Mouse (Mus musculus) intestine, embryonic 14.5 days (tissue): ENCODE measurements around the gene Hadh. TPM values are rescaled to one million over a fixed set of nuclear protein-coding genes. Genes with fewer than 3 reads are reported as not detected.

Source experiments
- ATAC-seq: fragments of 200-750 bp; cut with Nextera tagmentation; replicated peaks from 2 replicates; pipeline ENCODE4 v1.8.0; 2017; ENCODE audit warnings: low read depth, moderate number of reproducible peaks, moderate TSS enrichment, moderate library complexity; ENCODE audit not compliant: low FRiP score, low TSS enrichment
- DNase-seq: peaks from one replicate; pipeline ENCODE4 v3.0.0-alpha.2; 2018; ENCODE audit warnings: low spot score
- H3K27ac ChIP-seq: fragments of 300-500 bp; sonication (generic); 2 replicates; pipeline ENCODE4 v1.5.1; 2014; ENCODE audit warnings: low read depth, mild to moderate bottlenecking, control low read depth
- H3K27me3 ChIP-seq: fragments of 300-500 bp; sonication (generic); replicated peaks from 2 replicates; pipeline ENCODE4 v1.6.1; 2014; ENCODE audit warnings: low read length, control low read depth; ENCODE audit not compliant: control insufficient read depth, insufficient read depth
- H3K36me3 ChIP-seq: fragments of 300-500 bp; sonication (generic); 2 replicates; pipeline ENCODE4 v1.6.1; 2014; ENCODE audit warnings: low read length, control low read depth; ENCODE audit not compliant: control insufficient read depth, insufficient read depth
- H3K4me1 ChIP-seq: fragments of 300-500 bp; sonication (generic); replicated peaks from 2 replicates; pipeline ENCODE4 v1.6.1; 2014; ENCODE audit warnings: low read length, control low read depth, mixed read lengths; ENCODE audit not compliant: control insufficient read depth, insufficient read depth
- H3K4me2 ChIP-seq: fragments of 300-500 bp; sonication (generic); 2 replicates; pipeline ENCODE4 v1.6.1; 2014; ENCODE audit warnings: low read length
- H3K4me3 ChIP-seq: fragments of 300-500 bp; sonication (generic); 2 replicates; pipeline ENCODE4 v1.5.1; 2014; ENCODE audit warnings: low read depth, low read length, control low read depth, mixed read lengths
- H3K9ac ChIP-seq: fragments of 300-500 bp; sonication (generic); 2 replicates; pipeline ENCODE4 v1.6.1; 2014; ENCODE audit warnings: mild to moderate bottlenecking, low read length
- H3K9me3 ChIP-seq: fragments of 300-500 bp; sonication (generic); 2 replicates; pipeline ENCODE4 v1.6.1; 2016; ENCODE audit warnings: low read length, control low read depth; ENCODE audit not compliant: control insufficient read depth
- WGBS: fragments of 180-500 bp; shearing (Covaris S2); extraction: QIAGEN DNeasy Blood & Tissue Kit; methylation state at CpG from one replicate; pipeline ENCODE4 v1.1.7; 2014; 5-methylcytosine and 5-hydroxymethylcytosine counted together
- polyA plus RNA-seq: library from polyadenylated mRNA; unstranded; fragments of >200 nt; fragmentation: Nextera tagmentation; extraction: Ambion mirVana; gene quantifications from 2 replicates; pipeline ENCODE4 v1.2.1, GENCODE M21; 2014

The Hadh gene
- polyA plus RNA-seq, 1 experiment from 2014 or later = 181 TPM

GRCm38 (mm10) chr3:131248444-131248843 is 23.5 kb downstream of the Hadh start:
- no peak overlapping the region for H3K4me3 ChIP-seq
- WGBS = 69% methylated on average over 10 of the region's 10 CpGs
- no peak for ATAC-seq
- no peaks in the 10 kb centered on the region for H3K9me3 ChIP-seq
- H3K27me3 ChIP-seq = no peaks in the 10 kb centered on the region
- H3K4me1 ChIP-seq = no peaks in the 10 kb centered on the region
- no peak overlapping the region for H3K4me2 ChIP-seq
- H3K36me3 ChIP-seq = peaks cover 43% of the 10 kb centered on the region
- no peak overlapping the region for H3K27ac ChIP-seq
- no peak overlapping the region for H3K9ac ChIP-seq
- no peak for DNase-seq

GRCm38 (mm10) chr3:131247851-131248250 is 24.1 kb downstream of the Hadh start:
- no peak for DNase-seq
- Histone ChIP-seq H3K27me3 (no peaks in the 10 kb centered on the region), H3K4me2 (no peak overlapping the region), H3K4me3 (no peak overlapping the region), H3K27ac (no peak overlapping the region), H3K4me1 (no peaks in the 10 kb centered on the region), H3K9me3 (no peaks in the 10 kb centered on the region), H3K9ac (no peak overlapping the region), H3K36me3 (peaks cover 43% of the 10 kb centered on the region)
- ATAC-seq = no peak
- 85% methylated on average over 5 of the region's 5 CpGs for WGBS

- no peaks in the 10 kb centered on the region for H3K27me3 ChIP-seq
- no peak for ATAC-seq
- H3K4me2 ChIP-seq = no peak overlapping the region
- H3K36me3 ChIP-seq = peaks cover 42% of the 10 kb centered on the region
- H3K4me3 ChIP-seq = no peak overlapping the region
- H3K4me1 ChIP-seq = no peaks in the 10 kb centered on the region
- no peak for DNase-seq
- H3K9me3 ChIP-seq = no peaks in the 10 kb centered on the region
- H3K9ac ChIP-seq = no peak overlapping the region
- 84% methylated on average over 6 of the region's 6 CpGs for WGBS
- H3K27ac ChIP-seq = no peak overlapping the region
Observed at GRCm38 (mm10) chr3:131247447-131247846, 24.5 kb downstream of the Hadh start.

GRCm38 (mm10) chr3:131246579-131247046 is 25.3 kb downstream of the Hadh start:
- H3K27me3 ChIP-seq = no peaks in the 10 kb centered on the region
- peaks cover 50% of the 10 kb centered on the region for H3K36me3 ChIP-seq

GRCm38 (mm10) chr3:131245766-131246578 is 25.9 kb downstream of the Hadh start:
- no peaks in the 10 kb centered on the region for H3K27me3 ChIP-seq
- no peak overlapping the region for H3K4me2 ChIP-seq
- H3K4me1 ChIP-seq = no peaks in the 10 kb centered on the region
- H3K9ac ChIP-seq = no peak overlapping the region
- no peaks in the 10 kb centered on the region for H3K9me3 ChIP-seq
- no peak overlapping the region for H3K27ac ChIP-seq
- WGBS = 58% methylated on average over 11 of the region's 11 CpGs
- H3K4me3 ChIP-seq = no peak overlapping the region
- DNase-seq = peak; percentile 69
- ATAC-seq = no peak; the same call in 1 of the 2 replicates
- peaks cover 55% of the 10 kb centered on the region for H3K36me3 ChIP-seq

More at GRCm38 (mm10) chr3:131246579-131247046, 25.3 kb downstream of the Hadh start:
- Histone ChIP-seq H3K27ac (no peak overlapping the region), H3K4me2 (no peak overlapping the region), H3K4me3 (no peak overlapping the region), H3K4me1 (no peaks in the 10 kb centered on the region), H3K9ac (no peak overlapping the region), H3K9me3 (no peaks in the 10 kb centered on the region)
- DNase-seq = no peak
- 91% methylated on average over 8 of the region's 8 CpGs for whole genome bisulfite sequencing
- no peak for ATAC-seq

GRCm38 (mm10) chr3:131237785-131238633 is 33.9 kb downstream of the Hadh start:
- Histone ChIP-seq H3K4me3 (no peak overlapping the region), H3K36me3 (peaks cover 58% of the 10 kb centered on the region), H3K9ac (no peak overlapping the region), H3K27ac (no peak overlapping the region), H3K4me1 (no peaks in the 10 kb centered on the region), H3K9me3 (no peaks in the 10 kb centered on the region), H3K27me3 (no peaks in the 10 kb centered on the region), H3K4me2 (no peak overlapping the region)
- 65% methylated on average over 19 of the region's 19 CpGs for WGBS
- ATAC-seq (peak; percentile 83), DNase-seq (peak; percentile 96)

- WGBS = 83% methylated on average over 6 of the region's 6 CpGs
- no peaks in the 10 kb centered on the region for H3K4me1 ChIP-seq
- H3K27me3 ChIP-seq = no peaks in the 10 kb centered on the region
- H3K9ac ChIP-seq = no peak overlapping the region
- no peak overlapping the region for H3K4me3 ChIP-seq
- no peaks in the 10 kb centered on the region for H3K9me3 ChIP-seq
- no peak overlapping the region for H3K4me2 ChIP-seq
- H3K27ac ChIP-seq = no peak overlapping the region
- H3K36me3 ChIP-seq = peaks cover 61% of the 10 kb centered on the region
- ATAC-seq = no peak
- no peak for DNase-seq
Observed at GRCm38 (mm10) chr3:131237061-131237460, 34.8 kb downstream of the Hadh start.

- DNase-seq (no peak), ATAC-seq (no peak)
- Histone ChIP-seq H3K27ac (no peak overlapping the region), H3K36me3 (peaks cover 20% of the 10 kb centered on the region; the same call in 1 of the 2 replicates), H3K27me3 (no peaks in the 10 kb centered on the region), H3K9ac (no peak overlapping the region), H3K9me3 (no peaks in the 10 kb centered on the region), H3K4me1 (no peaks in the 10 kb centered on the region), H3K4me3 (no peak overlapping the region), H3K4me2 (no peak overlapping the region)
- WGBS = 73% methylated on average over 6 of the region's 6 CpGs
Observed at GRCm38 (mm10) chr3:131228083-131228482, 43.8 kb downstream of the Hadh start.
